Mouse (Mus musculus): ENCODE results near the gene Fbxw5.

- TF ChIP-seq CTCF (IDR thresholded peaks at IDR 0.05; ENCODE audit: borderline replicate concordance, insufficient read depth, low read depth, low read length) (no peak), POLR2A (IDR thresholded peaks at IDR 0.05; ENCODE audit: borderline replicate concordance, insufficient read depth, low read length) (no peak)
These were observed 33.8 kb downstream of the Fbxw5 start for GRCm38 (mm10) chr2:25534178-25534865.

Data from cerebellum, adult 2 months (tissue).